Mouse (Mus musculus) cerebellum, adult 2 months (tissue): ENCODE measurements around the gene Mast4.

Experiments used
- CTCF ChIP-seq: fragments of 200-500 bp; IDR thresholded peaks from 2 replicates; pipeline ENCODE4 v1.5.1; 2011; ENCODE audit warnings: low read depth, mild to moderate bottlenecking, control low read depth, low read length, moderate library complexity, borderline replicate concordance; ENCODE audit not compliant: insufficient read depth
- POLR2A ChIP-seq: fragments of 200-500 bp; IDR thresholded peaks from 2 replicates; pipeline ENCODE4 v1.6.1; 2011; ENCODE audit warnings: low read length, control low read depth, borderline replicate concordance; ENCODE audit not compliant: insufficient read depth

DNA sequence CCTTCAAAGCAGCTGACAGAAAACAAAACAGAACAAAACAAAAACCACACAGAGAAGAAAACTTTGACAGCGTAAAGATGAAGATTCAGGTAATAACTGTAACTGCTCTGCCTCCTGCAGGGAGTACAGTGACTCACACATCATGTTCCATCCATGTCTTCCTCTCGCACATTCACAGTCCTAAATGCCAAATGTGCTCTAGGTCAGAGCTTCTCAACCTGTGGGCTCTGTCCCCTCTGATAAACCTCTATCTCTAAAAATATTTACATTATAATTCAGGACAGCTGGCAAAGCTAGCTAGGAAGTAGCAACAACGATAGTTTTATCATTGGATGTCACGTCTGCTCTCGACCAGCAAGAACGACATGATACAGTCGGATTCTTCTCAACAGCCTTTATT is 517.6 kb downstream of the Mast4 start:
- no peak for TF ChIP-seq POLR2A
- no peak for TF ChIP-seq CTCF
